Mouse (Mus musculus) testis, adult 2 months (tissue): ENCODE results near the gene Tgfa.

Experiments used
- CTCF ChIP-seq: fragments of 200-500 bp; IDR thresholded peaks from 2 replicates; pipeline ENCODE4 v1.5.1; 2012; ENCODE audit warnings: low read depth, mild to moderate bottlenecking, inconsistent platforms, low read length, moderate library complexity; ENCODE audit not compliant: control insufficient read depth, insufficient read depth, insufficient replicate concordance
- POLR2A ChIP-seq: fragments of 200-500 bp; IDR thresholded peaks from 2 replicates; pipeline ENCODE4 v1.6.1; 2012; ENCODE audit warnings: low read depth, mild to moderate bottlenecking, inconsistent platforms, low read length, moderate library complexity; ENCODE audit not compliant: control insufficient read depth

GRCm38 (mm10) chr6:86322031-86322563 lies 127.1 kb downstream of the Tgfa start:
- no peak for TF ChIP-seq CTCF
- TF ChIP-seq POLR2A = no peak
